Mouse (Mus musculus) induced T-regulatory cell, adult 2 months (primary cell): ENCODE measurements around the gene Ttll2.
"Not testable (repeated sequence)": the region's sequence is repeated elsewhere in the genome, so short reads cannot be mapped to it uniquely, and the experiment has no call there.

Experiments used
- DNase-seq: peaks from one replicate; pipeline ENCODE4 v3.0.0-alpha.2; 2012; ENCODE audit warnings: low read depth

Gene Ttll2

DNA sequence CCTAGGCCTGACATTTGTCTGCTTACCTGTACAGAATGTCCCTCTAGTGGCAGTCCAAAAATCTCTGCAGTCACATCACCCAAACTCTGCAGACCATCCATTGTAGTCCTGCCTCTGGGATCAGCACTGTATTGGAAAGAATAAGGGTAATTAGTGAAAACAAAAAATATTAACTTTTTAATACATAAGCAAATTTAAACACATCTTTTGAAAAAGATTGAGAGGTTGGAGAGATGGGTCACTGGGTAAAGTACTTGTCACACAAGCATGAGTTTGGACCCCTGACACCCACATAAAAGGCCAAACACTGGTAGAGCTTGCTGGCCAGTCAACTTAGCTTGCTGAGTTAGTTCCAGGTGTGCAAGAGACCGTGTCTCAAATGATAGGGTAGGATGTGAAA, at the start of gene Ttll2:
Gene Ttll2 (minus strand): TSS at position 101 of the 400 bp plus-strand sequence.
- DNase-seq = not testable (repeated sequence)

DNA sequence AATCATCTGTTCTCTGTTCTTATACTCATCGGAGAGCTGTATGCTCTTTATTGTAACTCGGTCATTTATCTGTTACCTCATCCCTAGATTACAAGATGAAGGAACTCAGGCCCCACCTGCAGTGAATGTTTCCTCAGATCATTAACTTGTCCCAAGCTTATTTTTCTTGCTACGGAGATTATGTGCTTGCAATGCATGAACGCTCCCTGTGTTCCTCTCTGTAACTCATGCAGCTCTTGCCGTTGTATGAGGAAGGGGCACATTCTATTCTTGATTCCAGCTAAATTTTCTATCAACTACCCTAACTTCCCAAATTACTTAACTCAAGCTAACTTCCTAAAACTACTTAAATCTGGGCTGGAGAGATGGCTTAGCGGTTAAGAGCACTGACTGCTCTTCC, 47.3 kb upstream of the Ttll2 start:
- not testable (repeated sequence) for DNase-seq

DNA sequence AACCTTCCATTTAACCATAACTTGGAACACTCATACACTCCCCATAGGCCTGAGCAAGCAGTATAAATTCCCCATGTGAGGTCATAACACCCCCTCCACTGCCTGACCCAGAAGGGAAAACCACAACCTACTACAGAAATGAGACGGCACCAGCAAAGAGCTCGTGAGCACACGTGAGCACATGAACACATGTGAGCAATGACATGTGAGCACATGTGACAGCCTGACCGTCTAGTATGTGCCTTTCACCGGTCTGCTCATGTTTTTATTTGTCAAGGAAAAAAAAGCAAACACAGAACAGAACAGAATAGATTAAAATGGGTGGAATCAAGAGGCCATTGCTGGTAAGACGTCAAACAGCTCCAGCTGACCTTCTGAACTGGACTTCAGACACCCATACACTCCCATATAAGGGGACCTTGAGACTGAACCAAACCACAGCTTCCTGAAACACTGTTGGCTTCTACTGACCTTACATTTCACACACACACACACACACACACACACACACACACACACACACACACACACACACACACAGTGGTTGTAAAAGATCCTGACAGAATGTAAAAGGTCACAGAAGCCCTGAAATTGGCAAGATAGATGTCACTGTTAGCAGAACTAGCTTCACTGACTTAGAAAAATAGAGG, 45.8 kb upstream of the Ttll2 start:
- peak; percentile 64 for DNase-seq

DNA sequence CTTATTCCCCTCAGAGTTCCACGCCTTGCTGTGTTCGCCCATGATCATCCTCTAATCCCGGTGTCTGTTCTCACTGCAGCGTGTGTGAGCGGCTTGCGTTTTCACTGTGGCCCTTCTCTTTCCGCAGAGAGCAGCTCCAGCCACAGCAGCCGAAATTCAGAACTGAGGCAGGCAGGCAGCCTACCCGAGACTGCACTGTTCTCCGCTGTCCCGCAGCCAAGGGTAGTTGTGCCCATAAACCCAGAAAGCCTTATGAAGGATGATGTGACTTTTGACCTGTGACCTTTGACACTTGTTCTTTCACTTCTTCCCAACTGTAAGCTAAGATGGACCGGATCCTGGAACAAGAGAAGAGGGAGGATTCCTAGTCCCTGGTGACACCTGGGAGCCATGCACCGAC, 44.6 kb upstream of the Ttll2 start:
- not testable (repeated sequence) for DNase-seq

DNA sequence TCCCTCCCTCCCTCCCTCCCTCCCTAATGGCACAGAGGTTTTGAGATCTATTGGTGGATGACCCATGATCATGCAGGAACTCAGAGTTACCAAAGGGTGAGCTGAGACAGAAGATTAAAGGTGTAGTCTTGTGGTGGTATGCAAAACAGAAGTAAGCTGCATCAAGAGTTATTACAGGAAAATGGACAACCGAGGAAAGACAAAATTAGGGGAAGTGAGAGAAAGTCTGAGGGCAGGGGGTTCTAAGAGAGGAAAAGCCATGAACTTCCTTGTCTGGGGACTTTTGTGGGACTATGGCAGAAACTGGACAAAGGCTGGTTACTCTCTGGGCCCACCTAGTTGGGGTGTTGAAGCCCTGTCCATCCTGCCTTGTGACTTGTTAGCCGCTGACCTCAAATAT, 43.8 kb upstream of the Ttll2 start:
- not testable (repeated sequence) for DNase-seq

DNA sequence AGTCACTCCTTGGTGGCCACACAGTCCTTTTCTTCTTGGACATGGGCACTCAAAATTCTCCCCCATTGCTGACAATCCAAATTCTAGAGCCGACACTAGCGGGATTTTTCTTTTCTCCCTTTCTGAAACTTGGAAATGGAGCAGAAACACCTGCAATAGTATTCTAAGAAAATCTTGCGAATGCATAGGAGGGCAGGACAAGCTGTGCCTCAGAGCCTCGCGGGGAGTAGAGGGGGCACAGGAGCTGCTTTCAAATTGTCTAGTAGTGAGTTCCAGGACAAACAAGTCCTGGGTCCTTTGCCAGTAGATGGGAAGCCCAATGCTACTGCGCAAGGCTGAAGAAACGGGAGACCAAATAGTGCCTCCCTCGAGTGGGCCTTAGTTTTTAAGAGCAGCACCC, 43.2 kb upstream of the Ttll2 start:
- not testable (repeated sequence) for DNase-seq

DNA sequence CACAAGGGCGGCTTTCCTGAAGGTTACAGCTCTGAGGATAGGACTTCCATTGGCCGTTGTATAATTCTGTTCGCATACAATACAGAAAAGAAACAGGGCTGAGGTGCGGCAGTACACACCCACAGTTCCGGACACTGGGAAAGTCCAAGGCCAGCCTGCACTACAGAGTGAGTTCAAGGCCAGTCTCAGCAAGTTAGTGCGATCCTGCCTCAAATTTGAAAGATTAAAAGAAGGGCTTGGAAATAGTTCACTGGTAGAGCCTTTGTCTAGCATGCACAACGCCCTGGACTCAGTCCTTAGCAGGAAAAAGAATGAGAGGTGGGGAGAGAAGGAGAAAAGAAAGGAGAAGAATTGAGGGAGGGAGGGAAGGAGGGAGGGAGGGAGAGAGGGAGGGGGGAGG, 42.6 kb upstream of the Ttll2 start:
- not testable (repeated sequence) for DNase-seq

DNA sequence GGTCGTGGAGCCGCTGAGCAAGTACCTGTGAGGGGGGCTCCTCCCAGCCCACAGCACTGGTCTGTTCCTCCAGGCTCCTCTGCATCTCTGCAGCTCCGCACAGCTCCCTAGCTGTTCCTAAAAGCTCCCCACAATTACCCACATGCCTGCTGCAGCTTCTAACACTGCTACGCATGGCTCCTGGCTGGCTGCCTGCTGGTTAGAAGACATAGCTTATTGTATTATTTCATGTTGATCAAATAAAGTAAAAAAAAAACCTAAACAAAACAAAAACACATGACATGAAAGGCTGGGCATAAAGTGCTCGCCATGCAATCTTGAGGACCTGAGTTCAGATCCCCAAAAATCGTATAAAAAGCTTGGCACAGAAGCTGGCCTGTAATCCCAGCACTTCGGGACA, 37.4 kb upstream of the Ttll2 start:
- DNase-seq = not testable (repeated sequence)

DNA sequence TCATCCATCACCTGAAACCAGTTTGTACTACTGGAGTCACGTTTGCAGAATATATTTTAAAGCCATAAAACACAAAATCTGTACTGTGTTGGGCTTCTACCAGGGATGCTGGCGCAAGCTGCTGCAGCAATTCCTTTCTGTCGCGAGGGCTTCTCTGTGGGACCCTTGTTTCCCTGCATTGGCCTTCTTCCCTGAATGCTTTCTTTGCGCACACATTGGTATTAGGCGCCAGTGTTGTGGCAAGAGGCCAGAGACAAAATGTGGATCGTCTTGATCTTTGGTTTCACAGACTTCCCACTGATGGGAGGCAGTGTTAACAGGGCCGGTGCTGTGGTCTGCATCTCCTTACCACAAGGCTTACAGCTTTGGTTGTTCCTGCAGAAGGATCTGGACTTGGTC, 36.5 kb upstream of the Ttll2 start:
- not testable (repeated sequence) for DNase-seq

DNA sequence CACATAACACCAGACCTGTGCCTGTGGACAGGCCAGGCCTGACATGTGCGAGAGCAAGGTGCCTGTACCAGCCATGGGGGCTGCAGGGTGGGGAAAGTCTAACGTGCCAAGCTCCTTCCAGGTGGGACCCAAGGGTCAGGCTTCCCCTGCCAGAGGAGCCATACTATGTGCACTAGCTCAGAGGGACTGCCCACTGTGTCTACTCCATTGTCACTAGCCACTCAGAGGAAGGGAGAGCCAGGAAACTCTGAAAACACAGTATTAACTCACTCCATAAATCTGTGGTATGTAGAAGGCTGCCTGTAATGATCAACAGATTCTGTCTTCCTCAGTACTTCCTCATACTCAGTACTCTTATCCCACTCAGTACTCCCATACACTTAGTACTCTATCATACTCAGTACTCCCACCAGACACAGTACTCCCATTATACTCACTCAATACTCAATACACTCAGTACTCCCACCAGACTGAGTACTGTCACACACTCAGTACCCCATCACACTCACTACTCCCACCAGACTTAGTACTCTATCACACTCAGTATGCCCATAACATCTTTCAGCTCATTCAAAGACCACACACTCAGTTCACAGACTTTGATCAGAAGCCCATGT, 36.0 kb upstream of the Ttll2 start:
- not testable (repeated sequence) for DNase-seq

DNA sequence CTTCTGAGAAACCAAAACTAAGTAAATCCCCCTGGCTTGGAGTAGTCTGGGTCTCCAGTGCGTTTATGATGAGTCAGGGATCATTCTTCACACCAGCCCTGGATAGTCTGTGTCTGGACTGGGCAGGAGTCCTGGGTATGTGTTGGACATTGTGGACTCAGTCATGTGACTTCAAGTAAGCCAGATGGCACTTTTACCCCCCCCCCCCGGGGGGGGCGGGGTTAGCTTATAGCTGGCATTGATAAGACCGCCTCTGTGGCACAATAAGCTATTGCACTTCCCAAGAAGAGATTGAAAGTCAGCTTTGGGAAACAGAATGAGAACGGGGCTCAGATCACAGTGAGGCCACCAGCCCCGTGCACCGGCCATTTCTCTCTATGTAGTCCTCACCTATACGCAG, 33.5 kb upstream of the Ttll2 start:
- DNase-seq = not testable (repeated sequence)

DNA sequence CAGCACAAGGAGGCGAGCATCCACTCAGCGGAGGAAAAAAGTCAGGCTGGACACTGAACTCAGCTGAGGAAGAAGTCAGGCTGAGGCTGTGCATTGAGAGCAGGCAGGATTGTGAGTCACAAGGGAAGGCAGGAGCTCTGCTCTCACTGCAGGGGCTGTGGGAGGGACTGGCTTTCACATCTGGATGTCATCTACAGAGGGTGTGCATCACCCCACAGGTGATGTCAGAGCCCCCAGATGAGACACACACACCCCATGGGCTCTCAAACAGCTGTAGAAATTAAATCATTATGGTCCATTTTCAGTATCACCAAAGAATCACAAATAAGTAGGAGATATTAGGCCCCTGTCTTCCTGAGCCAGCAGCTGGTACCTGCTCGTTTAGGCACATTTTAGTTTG, 32.9 kb upstream of the Ttll2 start, which contains the start of gene Unc93a2:
Gene Unc93a2 (minus strand): TSS at position 101 of the 400 bp plus-strand sequence.
- DNase-seq = not testable (repeated sequence)

DNA sequence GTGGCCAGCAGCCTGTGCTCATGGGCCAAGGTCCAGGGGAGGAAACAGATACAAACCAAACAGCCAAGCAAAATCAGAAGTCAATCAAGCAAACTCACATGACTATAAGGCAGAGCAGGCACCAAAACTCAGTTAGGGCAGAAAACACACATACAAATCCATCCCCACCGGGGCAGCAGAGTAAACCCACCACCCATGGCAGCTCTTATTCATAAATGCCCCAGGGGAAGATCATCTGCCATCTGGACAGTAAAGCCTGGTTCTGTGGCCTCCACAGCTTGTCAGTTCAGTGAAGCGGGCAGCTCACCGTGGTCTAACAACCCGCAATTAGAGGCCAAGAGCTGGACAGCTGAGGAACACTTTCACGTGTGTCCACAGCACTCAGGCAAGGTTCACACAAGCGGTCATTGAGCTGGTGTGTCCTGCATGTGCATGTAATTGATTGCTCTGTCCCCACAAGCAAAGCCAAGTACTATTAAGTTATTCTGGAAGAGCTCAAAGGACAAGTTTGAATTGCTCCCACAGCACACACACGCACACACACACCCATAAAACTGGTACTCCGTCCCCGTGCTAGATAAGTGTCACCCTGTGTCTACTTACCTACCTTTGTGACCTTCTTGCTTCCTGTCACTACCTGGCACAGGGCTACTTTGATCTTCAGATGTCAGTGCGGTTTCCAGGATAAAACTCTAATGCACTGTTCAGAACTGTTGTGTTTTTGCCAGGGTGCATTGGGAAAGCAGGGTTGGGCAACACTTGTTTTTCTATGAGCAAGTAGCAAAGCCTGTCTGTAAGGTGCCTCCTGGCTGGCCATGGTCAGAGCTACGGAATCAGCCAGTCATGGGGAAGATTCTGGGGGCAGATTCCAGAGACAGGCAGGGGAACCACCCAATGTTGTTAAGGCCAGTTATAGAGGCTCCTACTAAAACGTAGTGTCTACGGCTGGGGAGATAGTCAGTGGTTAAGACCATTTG, 31.0 kb upstream of the Ttll2 start:
- not testable (repeated sequence) for DNase-seq

DNA sequence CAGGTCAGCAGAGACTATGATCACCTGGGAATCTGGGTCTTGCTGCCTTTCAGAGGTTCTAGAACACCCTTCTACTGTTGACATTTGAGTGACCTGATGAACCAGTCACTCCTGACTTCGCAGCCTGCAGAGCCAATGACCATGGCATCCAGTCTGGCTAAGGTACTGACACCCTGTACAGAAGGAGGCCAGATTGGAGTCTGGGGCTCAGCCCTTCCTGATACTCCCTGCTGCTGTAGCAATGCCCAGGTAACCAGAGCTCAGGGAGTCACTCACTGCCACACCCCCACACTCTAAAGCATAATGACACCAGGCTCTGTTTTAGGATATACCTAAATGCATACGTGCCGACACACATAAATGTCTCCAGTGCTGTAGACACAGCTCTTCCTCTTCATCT, 30.2 kb upstream of the Ttll2 start:
- DNase-seq = not testable (repeated sequence)

DNA sequence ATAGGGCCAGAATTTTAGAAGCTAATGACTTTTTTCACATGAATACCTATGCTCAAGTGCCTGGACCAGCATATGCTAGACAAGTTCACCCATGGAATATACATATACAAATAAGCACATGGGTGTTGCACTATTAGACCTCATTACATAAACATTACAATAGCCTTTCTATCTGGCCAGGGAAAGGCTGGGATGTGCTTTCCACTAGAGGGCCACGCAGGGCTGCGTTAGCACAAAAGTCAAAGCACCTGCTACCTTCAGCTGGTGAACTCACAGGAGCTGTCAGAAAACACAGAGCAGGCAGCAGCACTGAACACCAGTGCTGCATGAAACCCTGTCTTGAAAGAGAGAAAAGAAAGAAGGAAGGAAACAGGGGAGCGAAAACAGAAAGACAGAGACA, 25.4 kb upstream of the Ttll2 start:
- DNase-seq = not testable (repeated sequence)

DNA sequence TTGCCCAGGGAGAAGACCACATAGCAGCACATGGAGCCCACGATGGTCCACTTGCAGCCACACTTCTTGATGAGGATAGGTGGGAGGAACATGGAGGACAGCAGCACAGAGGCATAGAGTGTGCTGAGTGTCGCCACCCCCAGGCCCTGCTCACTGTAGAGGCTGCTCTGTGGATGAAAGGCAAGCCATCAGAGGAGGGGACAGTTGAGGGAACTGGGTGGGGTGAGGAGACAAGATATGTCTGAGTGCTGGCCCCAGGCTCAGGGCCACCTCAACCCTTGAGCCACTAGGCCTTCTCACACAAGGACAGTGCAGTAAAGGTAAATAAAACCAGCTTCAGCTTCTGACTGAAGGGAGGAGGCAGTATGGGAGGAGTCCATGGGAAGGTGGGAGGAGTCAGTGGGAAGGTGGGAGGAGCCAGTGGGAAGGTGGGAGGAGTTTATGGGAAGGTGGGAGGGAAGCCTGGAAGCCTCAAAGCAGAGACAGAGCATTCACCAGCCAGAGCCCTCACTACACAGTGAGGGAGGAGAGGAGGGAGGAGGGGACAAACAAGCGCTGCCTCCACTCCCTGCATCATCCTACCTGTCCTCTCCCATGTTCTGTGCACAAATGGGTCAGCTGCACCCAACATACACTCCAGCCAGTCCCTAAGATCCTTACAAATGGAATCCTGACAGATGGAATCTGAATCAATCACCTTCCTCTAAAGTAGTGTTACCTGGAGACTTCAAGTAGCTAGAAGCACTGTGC, 24.6 kb upstream of the Ttll2 start:
- not testable (repeated sequence) for DNase-seq

DNA sequence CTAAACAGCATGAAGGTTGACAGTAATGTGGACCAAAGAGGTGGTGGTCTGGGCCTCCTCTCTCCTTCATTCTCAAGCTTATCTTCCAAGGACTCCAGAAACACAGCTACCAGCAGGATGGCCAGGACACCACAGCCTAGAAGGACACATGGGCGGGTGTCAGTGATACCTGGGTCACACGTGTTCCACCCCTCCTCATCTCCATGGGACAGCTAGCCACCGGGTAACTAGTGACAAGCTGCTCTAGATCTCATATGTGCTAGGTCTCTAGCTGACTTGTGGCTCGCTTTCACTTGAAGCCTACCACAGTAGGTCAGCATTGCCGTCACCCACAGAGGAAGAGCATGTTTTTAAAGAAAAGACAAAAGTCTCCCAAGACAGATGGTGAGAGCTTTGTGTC, 19.4 kb upstream of the Ttll2 start, which contains the start of gene Gm49630:
Gene Gm49630 (minus strand): TSS at position 101 of the 400 bp plus-strand sequence.
- DNase-seq = not testable (repeated sequence)

DNA sequence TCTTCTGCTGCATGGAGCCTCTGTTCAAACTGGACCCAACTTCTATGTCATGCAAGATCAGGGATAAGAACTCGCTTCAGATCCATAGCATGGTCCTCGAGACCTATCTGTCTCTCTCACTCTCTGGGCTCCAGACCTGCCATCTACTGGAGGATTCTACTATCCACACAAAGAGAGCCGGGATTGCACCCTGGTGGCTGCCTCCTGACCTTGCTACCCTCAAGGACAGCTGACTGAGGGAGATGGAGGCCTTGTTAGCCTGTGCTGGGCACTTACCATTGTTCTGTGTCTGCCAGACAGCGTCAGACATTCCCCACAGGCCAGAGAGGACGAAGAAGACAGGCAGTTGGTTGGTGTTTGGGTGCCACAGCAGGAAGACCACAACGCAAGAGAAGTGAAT, 16.9 kb upstream of the Ttll2 start:
- DNase-seq = not testable (repeated sequence)

DNA sequence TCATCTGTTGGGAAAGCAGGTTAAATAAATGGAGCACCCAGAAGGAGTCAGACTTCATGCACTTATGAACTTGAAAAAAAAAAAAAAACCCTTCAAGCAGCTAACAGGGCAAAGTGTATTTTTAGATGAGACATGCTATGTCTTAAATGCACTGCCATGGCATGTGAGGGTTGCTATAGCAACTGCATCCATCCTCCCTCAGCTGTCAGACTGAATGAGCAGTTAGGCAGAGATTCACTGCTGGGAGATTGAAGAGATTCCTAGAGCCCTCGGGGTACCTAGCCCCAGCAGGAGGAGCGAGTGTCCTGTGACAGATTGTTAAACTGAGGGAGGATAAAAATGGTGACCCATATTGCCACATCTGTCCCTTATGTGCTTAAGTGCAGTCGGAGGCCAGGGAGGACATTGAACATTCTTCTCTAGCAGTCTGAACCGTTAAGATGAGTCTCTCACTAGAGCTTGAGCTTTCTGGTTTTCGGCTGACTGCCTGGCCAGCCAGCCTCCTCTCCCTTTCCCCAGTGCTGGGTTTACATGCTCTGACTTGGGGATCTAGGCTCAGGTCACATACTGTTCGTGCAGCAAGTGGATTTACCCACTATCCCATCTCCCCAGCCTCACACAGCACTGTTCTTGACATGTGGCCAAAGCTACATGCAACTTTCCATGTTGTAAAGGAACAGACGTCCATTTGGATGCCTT, 14.3 kb upstream of the Ttll2 start:
- not testable (repeated sequence) for DNase-seq

DNA sequence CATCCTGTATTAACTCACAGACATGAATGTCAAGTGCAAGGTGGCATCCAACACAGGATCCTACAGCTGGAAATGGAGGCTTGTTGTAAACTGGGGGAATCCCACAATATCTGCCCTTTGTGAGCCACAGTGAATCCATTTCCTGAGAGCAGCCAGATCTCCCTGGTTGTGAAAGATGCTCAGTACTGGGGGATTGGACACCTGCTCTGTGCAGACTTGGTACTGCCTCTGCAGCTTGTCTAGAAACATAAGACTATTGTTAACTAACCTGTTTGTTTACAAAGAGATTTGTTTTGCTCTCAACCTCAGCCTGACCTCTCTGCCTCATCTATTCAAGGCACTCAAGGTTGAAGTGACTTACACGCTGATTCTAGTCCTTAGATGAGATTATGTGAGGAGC, 13.8 kb upstream of the Ttll2 start:
- not testable (repeated sequence) for DNase-seq

DNA sequence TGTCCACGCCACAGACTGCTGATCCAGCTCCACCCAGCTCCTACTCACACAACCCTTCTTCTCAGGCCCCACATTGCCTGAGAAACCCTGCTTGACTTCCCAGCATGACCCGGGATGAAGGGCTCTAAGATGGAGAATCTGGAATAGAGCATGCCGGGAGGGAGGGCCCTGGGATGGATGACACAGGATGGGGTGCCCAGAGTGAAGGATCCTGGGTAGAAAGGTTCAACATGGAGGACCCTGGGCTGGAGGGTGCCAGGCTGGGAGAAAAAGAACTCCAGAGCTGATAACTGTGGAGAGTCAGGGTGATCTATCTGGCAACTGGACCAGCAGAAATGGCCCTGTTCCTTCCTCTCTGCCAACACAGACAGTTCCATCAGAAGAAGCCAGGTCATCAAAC, 13.1 kb upstream of the Ttll2 start:
- not testable (repeated sequence) for DNase-seq
